Mouse (Mus musculus) E14TG2a.4 (cell line): ENCODE data around the gene Gm3776.

ENCODE experiments used
- CTCF ChIP-seq: conservative IDR thresholded peaks from 2 replicates; pipeline ENCODE4 v1.5.1; 2014; ENCODE audit warnings: low read length
- NANOG ChIP-seq: IDR thresholded peaks from 2 replicates; pipeline ENCODE4 v1.6.1; 2014; ENCODE audit warnings: borderline replicate concordance, low read length, mixed read lengths
- POU5F1 ChIP-seq: IDR thresholded peaks from 2 replicates; pipeline ENCODE4 v1.6.1; 2014; ENCODE audit warnings: low read length, borderline replicate concordance

DNA sequence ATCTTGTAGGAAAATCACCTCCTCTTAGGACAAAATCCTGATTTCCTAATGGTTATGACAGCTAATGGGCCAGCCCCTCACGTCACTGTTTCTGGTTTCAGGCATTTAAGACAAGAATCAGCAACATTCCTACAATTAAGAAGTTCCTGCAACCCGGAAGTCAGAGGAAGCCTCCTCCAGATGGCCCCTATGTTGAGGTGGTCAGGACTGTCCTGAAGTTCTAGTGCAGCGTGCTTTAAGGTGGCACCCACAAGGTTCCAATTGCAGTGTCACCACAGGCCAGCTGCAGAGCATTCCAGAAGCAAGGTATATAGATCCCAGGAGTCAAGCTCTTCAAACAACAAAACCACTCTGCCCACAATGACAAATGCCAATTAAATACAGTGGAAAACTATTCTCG, 48.0 kb upstream of the Gm3776 start:
- no peak for TF ChIP-seq CTCF
- TF ChIP-seq NANOG, result no peak
- no peak for TF ChIP-seq POU5F1
